Mouse (Mus musculus) G1E (cell line): ENCODE data around the gene Cilp2.

Source experiments
- CTCF ChIP-seq: IDR thresholded peaks from 2 replicates; pipeline ENCODE4 v1.5.1; 2012; ENCODE audit warnings: low read depth, low read length, inconsistent platforms, mixed read lengths
- GATA1 ChIP-seq: IDR thresholded peaks from 2 replicates; pipeline ENCODE4 v1.6.1; 2012; ENCODE audit warnings: borderline replicate concordance, low read length, inconsistent platforms, mixed read lengths
- TAL1 ChIP-seq: conservative IDR thresholded peaks from 2 replicates; pipeline ENCODE4 v1.6.1; 2012; ENCODE audit warnings: low read depth, low read length, inconsistent platforms, mixed read lengths

DNA sequence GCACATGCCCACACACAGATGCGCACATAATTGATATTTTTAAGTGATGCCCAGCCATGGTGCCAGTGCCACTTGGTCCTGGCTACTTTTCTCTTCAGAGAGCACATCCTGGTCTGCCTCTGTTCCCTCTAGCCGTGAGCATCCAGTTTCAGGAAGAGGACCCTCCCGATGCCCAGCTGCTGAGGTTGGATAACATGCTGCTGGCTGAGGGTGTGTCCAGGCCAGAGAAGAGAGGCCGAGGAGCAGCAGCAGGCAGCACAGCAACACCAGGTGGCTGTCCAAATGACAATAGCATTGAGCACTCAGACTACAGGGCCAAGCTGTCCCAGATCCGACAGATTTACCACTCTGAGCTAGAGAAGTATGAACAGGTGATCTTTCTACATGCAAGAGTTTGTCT, 23.3 kb downstream of the Cilp2 start:
- no peak for TF ChIP-seq CTCF
- no peak for TF ChIP-seq GATA1
- TF ChIP-seq TAL1, result no peak
